Mouse (Mus musculus) cerebellum, adult 2 months (tissue): ENCODE measurements around the gene Galk2. TPM values are rescaled to one million over a fixed set of nuclear protein-coding genes. Genes with fewer than 3 reads are reported as not detected.
A peak's percentile ranks its signal among the peaks of the same experiment; 100 is the strongest.

Source experiments
- DNase-seq, 2 experiments: peaks; one replicate each; pipeline ENCODE4 v3.0.0; 2021
- H3K27ac ChIP-seq: fragments of 200-500 bp; 2 replicates; pipeline ENCODE4 v1.5.1; 2012; ENCODE audit warnings: low read length, control low read depth, inconsistent platforms; ENCODE audit not compliant: insufficient read depth
- H3K27me3 ChIP-seq: fragments of 200-500 bp; 2 replicates; pipeline ENCODE4 v1.6.1; 2012; ENCODE audit warnings: inconsistent platforms, mild to moderate bottlenecking, low read length, moderate library complexity; ENCODE audit not compliant: control insufficient read depth, insufficient read depth
- H3K4me1 ChIP-seq: fragments of 200-500 bp; 2 replicates; pipeline ENCODE4 v1.6.1; 2011; ENCODE audit warnings: low read length; ENCODE audit not compliant: control insufficient read depth, insufficient read depth
- H3K4me3 ChIP-seq: fragments of 200-500 bp; replicated peaks from 2 replicates; pipeline ENCODE3; 2011; ENCODE audit warnings: mild to moderate bottlenecking, low read depth, low read length, control low read depth; ENCODE audit not compliant: insufficient read depth
- CTCF ChIP-seq: fragments of 200-500 bp; IDR thresholded peaks from 2 replicates; pipeline ENCODE4 v1.5.1; 2011; ENCODE audit warnings: low read depth, mild to moderate bottlenecking, control low read depth, low read length, moderate library complexity, borderline replicate concordance; ENCODE audit not compliant: insufficient read depth
- POLR2A ChIP-seq: fragments of 200-500 bp; IDR thresholded peaks from 2 replicates; pipeline ENCODE4 v1.6.1; 2011; ENCODE audit warnings: low read length, control low read depth, borderline replicate concordance; ENCODE audit not compliant: insufficient read depth
- WGBS: fragments of 180-500 bp; shearing (Covaris S2); methylation state at CpG from one replicate; pipeline ENCODE4 v1.1.7; 2018; 5-methylcytosine and 5-hydroxymethylcytosine counted together
- polyA plus RNA-seq: library from polyadenylated mRNA; depleted of rRNA; stranded (reverse); fragments of >200 nt; gene quantifications from 2 replicates; pipeline ENCODE4 v1.2.3, GENCODE M21; 2012

Galk2 gene
- polyA plus RNA-seq, 1 experiment: 19.2 TPM

DNA sequence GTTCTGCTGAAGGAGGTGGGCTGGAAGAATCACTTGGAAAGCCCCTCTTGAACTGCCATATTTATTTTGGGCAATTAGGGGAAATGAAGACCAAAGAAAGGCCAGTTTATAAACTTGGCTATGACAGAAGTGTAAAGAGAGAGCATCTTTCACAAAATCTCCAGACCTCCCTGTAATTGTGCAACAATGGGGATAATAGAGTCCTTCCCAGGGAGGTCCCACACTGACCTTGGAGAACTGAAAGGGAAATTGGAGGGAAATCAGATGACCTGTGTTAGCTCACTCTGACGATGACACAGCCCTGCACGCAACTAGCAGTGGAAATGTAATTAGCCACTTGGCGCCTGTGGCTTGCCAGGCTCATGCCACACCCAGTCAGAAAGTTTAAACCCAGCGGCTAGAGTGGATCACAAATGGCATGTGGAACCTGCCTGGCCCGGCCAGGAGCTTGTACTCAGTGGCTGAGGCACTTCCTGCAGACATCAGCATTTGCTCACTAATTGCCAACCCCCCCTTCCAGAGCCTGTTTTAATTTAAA, 117.0 kb downstream of the Galk2 start:
- H3K4me3 ChIP-seq: no peak overlapping the region
- no peak for DNase-seq
- H3K27ac ChIP-seq: no peak overlapping the region
- no peaks in the 10 kb centered on the region for H3K4me1 ChIP-seq
- 51% methylated on average over 5 of the region's 5 CpGs for WGBS
- H3K27me3 ChIP-seq: no peaks in the 10 kb centered on the region
- TF ChIP-seq POLR2A (no peak), CTCF (no peak)

- DNase-seq: no peak
- Histone ChIP-seq H3K4me3 (no peak overlapping the region), H3K27me3 (no peaks in the 10 kb centered on the region), H3K27ac (no peak overlapping the region), H3K4me1 (no peaks in the 10 kb centered on the region)
- 67% methylated on average over 5 of the region's 5 CpGs for WGBS
- no peak for TF ChIP-seq POLR2A
Observed at GRCm38 (mm10) chr2:126002291-126002690, 143.4 kb downstream of the Galk2 start.

GRCm38 (mm10) chr2:126006088-126006487, 147.2 kb downstream of the Galk2 start:
- Histone ChIP-seq H3K27me3 (no peaks in the 10 kb centered on the region), H3K4me1 (no peaks in the 10 kb centered on the region), H3K4me3 (no peak overlapping the region), H3K27ac (no peak overlapping the region)
- peak; percentile 25 to 35 for DNase-seq
- TF ChIP-seq POLR2A: no peak
- TF ChIP-seq CTCF: peak; percentile 50; the same call in 1 of the 2 replicates
- 34% methylated on average over 3 of the region's 3 CpGs for WGBS

- 40% methylated on average over 2 of the region's 2 CpGs for WGBS
- H3K4me3 ChIP-seq: no peak overlapping the region
- no peaks in the 10 kb centered on the region for H3K4me1 ChIP-seq
- no peak overlapping the region for H3K27ac ChIP-seq
- TF ChIP-seq POLR2A: no peak
- TF ChIP-seq CTCF: no peak
- H3K27me3 ChIP-seq: no peaks in the 10 kb centered on the region
- no peak for DNase-seq
Observed at GRCm38 (mm10) chr2:126006742-126007141, 147.8 kb downstream of the Galk2 start.

- Histone ChIP-seq H3K27ac (no peak overlapping the region), H3K4me3 (no peak overlapping the region), H3K27me3 (no peaks in the 10 kb centered on the region), H3K4me1 (no peaks in the 10 kb centered on the region)
- 65% methylated on average over 12 of the region's 12 CpGs for WGBS
- TF ChIP-seq POLR2A (no peak), CTCF (no peak)
- DNase-seq: no peak
Observed at GRCm38 (mm10) chr2:126014989-126015710, 156.2 kb downstream of the Galk2 start.

DNA sequence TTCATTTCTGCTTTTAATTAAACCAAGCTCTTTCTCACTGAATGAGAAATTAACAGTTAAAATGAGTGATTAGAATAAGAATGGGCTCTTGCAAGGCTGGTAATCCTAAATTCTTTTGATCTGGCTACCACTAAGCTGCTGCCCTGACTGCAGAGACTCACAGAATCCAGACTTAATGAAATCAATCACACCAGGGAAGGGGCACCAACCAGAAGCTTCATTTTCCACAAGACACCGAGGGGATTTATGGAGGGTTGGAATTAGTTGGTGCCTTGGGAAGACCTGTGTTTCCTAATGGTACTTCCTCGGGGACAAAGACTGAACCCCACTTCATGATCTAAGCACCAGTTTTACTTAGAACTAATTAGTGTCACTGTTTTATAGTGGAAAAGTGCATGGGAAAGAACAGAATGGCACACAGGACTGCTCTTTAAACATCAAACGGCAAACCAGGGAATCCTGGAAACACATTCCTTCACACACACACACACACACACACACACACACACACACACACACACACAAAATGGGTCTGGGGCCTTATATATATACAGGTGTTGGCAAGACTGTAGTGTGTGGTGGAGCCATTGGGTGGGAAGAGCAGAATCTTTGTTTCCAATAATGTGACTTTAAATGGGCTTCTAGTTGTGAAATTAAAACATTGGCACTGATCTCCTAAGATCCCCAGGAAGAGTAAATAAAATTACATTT, 157.0 kb downstream of the Galk2 start:
- no peaks in the 10 kb centered on the region for H3K4me1 ChIP-seq
- DNase-seq: no peak
- no peak overlapping the region for H3K4me3 ChIP-seq
- no peak overlapping the region for H3K27ac ChIP-seq
- WGBS: 47% methylated on average over 3 of the region's 3 CpGs
- H3K27me3 ChIP-seq: no peaks in the 10 kb centered on the region
- TF ChIP-seq CTCF (no peak), POLR2A (no peak)

DNA sequence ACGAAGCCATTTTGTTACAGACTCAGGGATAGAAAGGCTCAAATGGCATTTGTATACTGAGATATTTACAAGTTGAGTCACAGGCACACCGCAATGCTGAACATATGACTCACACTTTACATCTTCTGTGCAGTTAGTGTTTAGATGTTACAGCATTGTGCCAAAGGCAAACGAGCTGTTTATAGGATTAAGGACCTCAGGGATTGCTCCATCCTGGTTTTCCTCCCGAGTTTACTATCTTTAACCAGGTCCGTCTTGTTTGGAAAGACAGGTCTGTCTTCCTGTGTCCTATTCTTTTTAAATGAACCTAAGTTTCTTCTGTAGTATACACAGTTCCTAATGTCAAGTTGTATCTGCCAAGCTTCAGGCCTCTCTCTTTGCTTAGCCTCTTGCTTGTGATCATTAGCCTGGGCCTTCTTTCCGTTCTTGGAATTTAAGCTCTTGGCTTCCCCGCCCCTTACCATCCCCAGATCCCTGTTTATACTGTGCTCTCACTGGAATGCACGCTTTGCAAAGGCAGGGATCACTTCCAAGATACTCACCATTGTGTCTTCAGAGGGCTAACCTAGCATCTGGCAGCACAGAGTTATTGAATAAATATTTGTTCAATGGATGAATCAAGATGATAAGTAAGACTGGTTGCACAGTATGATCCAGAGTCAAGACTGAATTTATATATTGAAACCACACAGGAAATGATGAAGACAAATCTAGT, 172.4 kb downstream of the Galk2 start:
- Histone ChIP-seq H3K27ac (no peak overlapping the region), H3K4me1 (no peaks in the 10 kb centered on the region), H3K27me3 (no peaks in the 10 kb centered on the region), H3K4me3 (no peak overlapping the region)
- 64% methylated on average over 8 of the region's 8 CpGs for WGBS
- TF ChIP-seq POLR2A: no peak
- no peak for TF ChIP-seq CTCF
- no peak for DNase-seq
